Mouse (Mus musculus): ENCODE measurements around the gene Trip12.

Gene Trip12

GRCm38 (mm10) chr1:84840018-84840664 is at the start of gene Trip12:
Trip12 (minus strand) TSS chr1:84840516.
- DNase-seq (ENCODE audit: low spot score) = peak; percentile 72

DNA sequence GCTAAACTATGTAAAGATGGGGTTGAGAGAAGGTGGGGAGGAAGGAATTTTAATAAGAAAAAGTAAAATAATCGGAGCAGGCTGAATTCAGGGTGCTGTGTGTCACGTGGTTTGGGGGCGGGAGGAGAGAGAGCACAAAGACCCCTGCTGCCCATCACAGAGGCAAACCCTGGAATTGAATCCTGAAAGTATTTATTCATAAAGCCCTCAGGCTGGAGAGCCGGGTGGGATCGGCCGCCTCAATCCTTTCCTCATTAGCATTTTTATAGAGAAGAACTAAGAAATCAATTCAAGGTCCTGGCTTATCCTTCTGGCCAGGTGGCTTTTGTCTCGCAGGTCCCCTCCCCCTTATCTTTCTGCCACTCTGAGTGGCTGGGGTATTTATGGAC is 49.7 kb upstream of the Trip12 start:
- DNase-seq (ENCODE audit: low spot score) = peak; percentile 68

GRCm38 (mm10) chr1:84889330-84890004 is 49.2 kb upstream of the Trip12 start:
- DNase-seq (ENCODE audit: low spot score) = no peak

DNA sequence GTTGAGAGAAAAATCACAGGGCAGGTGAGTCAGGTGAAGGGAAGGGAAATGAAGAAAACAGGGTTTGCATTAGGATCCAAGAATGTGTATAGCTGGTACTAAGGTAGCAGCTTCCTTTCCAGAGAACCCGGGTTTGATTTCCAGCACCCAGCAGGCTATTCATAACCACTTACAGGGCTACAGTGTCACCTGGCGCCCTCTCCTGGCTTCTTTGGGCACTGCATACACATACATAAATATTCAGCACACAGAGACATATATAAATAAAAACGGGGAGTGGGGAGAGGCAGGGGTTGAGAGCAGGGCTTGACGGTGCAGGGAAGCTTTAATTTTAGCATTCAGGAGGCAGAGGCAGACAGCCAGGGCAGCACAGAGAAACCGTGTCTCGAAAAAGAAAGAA is 45.6 kb upstream of the Trip12 start:
- DNase-seq (ENCODE audit: low spot score) = no peak

GRCm38 (mm10) chr1:84885174-84885573 is 44.9 kb upstream of the Trip12 start:
- no peak for DNase-seq (ENCODE audit: low spot score)

GRCm38 (mm10) chr1:84883889-84884288 is 43.6 kb upstream of the Trip12 start:
- DNase-seq (ENCODE audit: low spot score) = no peak

- no peak for DNase-seq (ENCODE audit: low spot score)
These were observed 42.6 kb upstream of the Trip12 start for GRCm38 (mm10) chr1:84882937-84883336.

GRCm38 (mm10) chr1:84882066-84882532 is 41.8 kb upstream of the Trip12 start:
- no peak for DNase-seq (ENCODE audit: low spot score)

GRCm38 (mm10) chr1:84881248-84882065 is 41.1 kb upstream of the Trip12 start:
- no peak for DNase-seq (ENCODE audit: low spot score)

DNA sequence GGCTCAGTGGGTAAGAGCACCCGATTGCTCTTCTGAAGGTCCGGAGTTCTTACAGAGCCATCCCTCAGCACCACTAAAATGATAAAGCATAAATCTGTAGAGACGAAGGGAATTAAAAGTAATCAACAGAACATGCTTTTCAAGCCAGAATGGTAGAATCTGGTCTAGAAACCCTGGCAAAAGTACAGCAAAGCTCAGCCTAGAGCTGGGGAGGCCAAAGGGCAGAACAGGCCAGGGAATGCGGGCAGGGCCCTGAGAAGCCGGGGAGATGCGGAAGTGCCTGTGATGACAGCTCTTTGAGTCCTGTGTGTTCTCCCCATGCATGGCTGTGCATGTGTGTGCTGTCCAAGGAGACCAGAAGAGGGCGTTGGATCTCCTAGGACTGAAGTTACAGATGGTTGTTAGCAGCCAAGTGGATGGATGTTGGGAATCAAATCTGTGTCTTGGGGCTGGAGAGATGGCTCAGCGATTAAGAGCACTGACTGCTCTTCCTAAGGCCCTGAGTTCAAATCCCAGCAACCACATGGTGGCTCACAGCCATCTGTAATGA is 39.3 kb upstream of the Trip12 start:
- no peak for DNase-seq (ENCODE audit: low spot score)

DNA sequence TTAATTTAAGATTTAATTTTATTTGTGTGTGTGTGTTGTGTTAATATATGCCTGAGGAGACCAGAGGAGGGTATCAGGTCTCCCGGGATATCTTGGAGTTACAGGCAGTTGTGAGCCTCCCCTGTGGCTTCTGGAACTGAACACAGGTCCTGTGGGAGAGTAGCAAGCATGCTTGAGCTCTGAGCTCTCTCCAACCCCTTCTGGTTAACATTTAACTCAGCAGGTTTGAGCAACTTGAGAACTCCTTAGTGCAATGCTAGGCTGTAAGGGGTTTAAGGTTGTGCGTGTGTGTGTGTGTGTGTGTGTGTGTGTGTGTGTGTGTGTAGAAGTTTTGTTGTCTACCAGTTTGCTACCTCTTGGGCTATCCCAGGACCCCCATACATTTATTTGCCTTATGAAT is 37.3 kb upstream of the Trip12 start:
- no peak for DNase-seq (ENCODE audit: low spot score)

DNA sequence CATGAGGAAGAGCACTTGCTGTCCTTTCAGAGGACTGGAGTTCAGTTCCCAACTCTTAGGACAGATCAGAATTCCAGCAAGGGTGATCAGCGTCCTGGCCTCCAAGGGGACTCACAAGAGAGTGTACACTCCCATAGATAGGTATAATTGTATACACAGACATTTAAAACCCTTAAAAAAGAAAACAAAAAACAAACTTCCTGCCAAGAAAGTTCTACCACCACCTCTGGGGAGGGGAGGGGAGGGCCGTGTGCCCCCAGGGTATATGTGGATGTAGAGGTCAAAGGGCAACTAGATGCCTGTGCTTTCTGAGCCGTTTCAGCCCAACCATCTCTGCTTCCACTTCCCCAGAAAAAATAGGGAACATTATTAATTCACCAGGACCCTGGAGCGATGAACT is 32.6 kb upstream of the Trip12 start:
- DNase-seq (ENCODE audit: low spot score) = no peak

- DNase-seq (ENCODE audit: low spot score) = no peak
These were observed 31.8 kb upstream of the Trip12 start for GRCm38 (mm10) chr1:84872105-84872504.

DNA sequence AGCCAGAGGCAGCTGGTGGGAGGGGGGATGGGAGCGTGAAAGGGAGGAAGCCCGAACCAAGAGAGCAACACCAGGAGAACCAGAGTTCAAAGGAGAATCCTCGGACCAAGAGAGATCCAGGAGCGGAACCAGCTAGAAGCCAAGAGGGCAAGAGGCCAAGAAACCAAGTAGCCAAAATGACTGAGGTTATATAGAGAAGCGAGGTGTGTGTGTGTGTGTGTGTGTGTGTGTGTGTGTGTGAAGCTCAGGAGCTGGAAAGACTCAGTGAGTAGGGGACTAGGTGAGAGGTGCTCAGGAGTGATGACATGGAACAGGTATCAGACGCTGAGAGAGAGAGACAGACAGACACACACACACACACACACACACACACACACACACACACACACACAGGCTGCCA is 30.8 kb upstream of the Trip12 start:
- DNase-seq (ENCODE audit: low spot score) = no peak

DNA sequence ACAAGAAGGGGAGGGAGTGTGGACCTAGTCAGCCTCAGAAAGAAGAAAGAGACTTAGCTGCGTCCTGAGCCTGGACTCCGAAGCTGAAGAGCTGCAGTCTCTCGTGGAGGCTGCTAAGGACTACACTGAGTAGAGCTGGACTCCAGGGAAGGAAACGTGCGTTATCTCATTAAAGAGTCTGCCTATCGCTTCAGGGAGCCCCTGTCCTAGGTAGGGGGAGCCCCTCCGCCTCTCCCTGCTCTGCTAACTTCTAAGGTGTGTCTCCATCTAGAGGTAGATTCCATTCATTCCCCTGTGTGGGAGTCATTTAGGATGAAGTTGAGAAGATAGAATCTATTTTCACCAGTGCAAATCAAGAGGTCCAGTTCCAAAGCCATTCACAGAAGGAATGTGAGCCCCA is 29.2 kb upstream of the Trip12 start:
- no peak for DNase-seq (ENCODE audit: low spot score)

DNA sequence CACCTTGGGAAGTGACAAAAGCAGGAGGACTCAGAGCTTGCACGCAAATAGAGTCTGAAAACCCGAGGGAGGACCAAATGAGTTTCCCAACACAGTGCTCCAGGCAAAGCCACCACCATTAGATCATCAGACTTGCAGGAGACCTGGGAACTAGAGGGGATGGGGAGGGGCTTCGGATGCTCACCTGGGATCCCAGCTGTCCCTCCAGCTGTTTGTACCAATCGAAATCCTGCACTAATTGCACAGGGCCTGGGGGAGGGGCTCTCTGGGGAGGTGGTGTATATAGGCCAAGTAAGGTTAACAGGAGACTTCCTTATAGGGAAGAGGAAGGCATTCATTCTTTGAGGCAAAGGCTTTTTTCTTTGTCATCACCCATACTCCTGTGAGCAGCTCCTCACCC is 28.5 kb upstream of the Trip12 start:
- DNase-seq (ENCODE audit: low spot score) = no peak

DNA sequence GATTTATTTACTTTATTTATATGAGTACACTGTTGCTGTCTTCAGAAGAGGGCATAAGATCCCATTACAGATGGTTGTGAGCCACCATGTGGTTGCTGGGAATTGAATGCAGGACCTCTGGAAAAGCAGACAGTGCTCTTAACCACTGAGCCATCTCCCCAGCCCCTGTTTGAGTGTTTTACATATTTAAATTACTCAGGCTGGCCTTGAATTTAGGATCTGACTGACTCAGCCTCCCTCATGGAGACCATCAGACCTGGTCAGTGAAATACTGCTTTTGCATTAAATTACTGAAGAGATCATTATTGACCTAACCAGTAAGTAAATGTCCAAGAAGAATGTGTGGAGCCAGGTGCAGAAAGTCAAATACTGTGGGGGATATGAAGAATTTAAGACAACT is 28.0 kb upstream of the Trip12 start:
- no peak for DNase-seq (ENCODE audit: low spot score)

DNA sequence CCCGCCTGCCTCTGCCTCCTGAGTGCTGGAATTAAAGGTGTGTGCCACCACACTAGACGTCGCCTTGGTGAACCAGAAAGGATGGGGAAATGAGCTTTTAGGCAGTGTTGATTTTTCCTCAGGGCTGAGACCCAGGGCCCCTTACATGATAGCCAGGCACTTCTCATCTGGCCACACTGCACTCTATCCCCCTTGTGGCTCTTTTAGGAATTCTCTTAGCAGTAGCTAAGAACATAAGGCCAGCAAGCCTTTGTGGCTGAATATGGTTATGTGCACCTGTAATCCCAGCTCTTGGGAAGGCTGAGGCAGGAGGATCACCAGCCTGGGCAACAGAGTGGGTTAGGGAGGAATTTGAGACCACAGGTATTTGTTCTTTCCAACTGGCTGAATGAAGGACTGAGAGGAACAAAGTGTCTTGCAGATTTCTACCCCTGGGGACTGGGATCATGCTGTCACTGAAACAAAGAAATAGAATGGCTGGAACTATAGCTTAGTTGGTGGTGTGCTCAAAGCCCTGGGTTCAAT is 26.5 kb upstream of the Trip12 start:
- DNase-seq (ENCODE audit: low spot score) = no peak

DNA sequence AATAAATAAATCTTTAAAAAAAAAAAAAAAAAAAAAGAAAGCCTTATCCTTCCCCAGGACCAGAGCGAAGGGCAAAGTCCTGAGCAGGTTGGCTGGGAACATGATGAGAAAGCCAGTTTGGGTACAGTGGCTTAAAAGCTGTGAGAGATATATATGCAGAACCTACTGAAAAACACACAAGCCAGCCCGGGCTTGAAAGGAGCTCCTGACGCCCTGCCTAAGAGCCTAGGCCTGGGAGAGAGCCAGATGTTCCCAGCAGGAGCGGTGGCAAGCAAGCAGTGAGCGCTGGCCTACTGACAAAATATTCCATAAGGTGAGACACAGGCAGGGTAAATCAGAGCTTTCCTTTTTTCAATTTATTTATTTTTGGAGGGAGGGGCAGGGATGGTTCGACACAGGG is 25.9 kb upstream of the Trip12 start:
- no peak for DNase-seq (ENCODE audit: low spot score)

DNA sequence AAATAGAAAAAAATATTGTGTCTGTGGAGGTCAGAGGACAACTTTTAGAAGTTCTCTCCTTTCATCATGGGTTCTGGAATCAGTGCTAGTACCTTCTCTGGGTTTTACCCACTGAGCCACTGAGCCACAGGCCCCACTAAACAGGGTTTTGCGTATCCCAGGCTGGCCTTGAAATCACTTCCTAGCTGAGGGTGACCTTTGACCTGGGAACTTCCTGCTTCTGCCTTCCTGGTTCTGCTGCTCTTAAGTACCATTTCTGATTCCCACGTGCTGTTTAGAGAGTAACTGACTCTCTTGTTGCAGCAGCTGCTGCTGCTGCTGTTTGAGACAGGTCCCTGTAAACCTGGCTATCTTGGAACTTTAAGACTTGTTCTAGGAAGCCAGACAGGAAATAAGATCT is 24.3 kb upstream of the Trip12 start:
- DNase-seq (ENCODE audit: low spot score) = no peak

GRCm38 (mm10) chr1:84861255-84861630 is 20.9 kb upstream of the Trip12 start:
- DNase-seq (ENCODE audit: low spot score) = no peak

All from embryo, embryonic 10.5 days (tissue).